Mouse (Mus musculus) CH12F3 (cell line): ENCODE measurements around the gene Gcnt2.
"Not testable (repeated sequence)": the region's sequence is repeated elsewhere in the genome, so short reads cannot be mapped to it uniquely, and the experiment has no call there.

ENCODE experiments used
- in situ Hi-C: fragments of 300-500 bp; cut with MboI; formaldehyde crosslinking; loops from 2 replicates; pipeline ENCODE4 v1.14.3; 2020; ENCODE audit warnings: low sequenced_read_pairs

The Gcnt2 gene

DNA sequence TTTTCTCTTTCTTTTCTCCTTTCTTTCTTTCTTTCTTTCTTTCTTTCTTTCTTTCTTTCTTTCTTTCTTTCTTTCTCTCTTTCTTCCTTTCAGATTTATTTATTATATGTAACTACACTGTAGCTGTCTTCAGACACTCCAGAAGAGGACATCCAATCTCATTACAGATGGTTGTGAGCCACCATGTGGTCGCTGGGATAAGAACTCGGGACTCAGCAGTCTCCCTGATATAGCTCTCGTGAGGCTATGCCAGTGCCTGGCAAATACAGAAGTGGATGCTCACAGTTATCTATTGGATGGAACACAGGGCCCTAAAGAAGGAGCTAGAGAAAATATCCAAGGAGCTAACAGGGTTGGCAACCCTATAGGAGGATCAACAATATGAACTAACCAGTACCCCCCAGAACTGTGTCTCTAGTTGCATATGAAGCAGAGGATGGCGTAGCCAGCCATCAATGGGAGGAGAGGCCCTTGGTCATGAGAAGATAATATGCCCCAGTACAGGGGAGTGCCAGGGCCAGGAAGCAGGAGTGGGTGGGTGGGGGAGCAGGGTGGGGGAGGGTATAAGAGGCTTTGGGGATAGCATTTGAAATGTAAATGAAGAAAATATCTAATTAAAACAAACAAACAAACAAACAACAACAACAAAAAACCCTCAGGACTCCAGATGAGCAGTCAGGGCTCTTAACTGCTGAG lies 128.2 kb downstream of the Gcnt2 start:
- in situ Hi-C loops = not testable (repeated sequence)

DNA sequence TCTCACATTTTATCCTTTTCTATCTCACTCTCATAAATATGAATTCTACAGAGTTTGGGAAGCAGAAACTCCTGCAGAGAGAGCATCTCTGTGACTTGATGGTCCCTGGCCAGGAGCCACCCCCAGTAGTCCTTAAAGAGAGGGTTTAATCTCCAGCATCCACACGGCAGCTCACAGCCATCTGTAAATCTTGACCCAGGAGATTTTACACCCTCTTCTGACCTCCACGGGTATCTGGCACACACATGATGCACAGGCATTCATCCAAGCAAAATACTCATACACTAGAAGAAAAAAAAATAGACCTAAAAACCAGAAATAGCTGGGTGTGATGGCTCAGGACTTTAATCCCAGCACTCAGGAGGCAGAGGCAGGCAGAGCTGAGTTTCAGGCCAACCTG lies 128.9 kb downstream of the Gcnt2 start:
- in situ Hi-C loops = no loop called here

DNA sequence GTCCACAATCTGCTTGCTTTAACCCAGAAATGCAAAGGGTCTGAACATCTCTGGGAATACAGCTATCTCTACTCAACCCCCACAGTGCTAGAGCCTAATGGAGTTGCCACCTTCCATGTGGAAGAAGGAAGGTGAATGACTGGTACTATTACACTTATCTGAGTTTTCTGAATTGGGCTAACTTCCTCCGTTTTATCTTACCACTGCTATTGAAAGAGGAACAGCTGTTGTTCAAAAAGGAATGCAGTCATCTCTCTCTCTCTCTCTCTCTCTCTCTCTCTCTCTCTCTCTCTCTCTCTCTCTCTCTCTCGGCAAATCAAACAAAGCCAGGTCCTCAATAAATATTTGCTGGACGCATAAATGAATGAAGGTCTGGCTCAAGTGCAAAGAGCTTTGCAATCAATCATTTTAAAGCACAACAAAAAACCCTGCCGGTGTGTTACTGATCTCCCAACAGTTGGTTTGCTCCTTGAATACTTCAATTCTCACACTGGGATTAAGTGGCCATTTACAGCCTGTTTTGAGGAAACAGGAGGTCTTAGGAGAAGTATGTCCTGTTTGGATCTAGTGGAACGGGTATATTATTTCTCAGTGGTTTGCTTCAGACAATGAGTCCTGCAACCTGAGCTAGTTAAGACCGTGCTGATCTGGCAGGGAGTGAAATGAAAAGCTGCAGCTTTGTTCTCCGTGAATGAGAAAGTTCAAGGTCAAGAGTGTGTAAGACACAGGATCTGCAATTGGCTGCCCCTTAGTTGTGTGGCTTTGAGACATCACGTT lies 135.1 kb downstream of the Gcnt2 start:
- in situ Hi-C loops = no loop called here

DNA sequence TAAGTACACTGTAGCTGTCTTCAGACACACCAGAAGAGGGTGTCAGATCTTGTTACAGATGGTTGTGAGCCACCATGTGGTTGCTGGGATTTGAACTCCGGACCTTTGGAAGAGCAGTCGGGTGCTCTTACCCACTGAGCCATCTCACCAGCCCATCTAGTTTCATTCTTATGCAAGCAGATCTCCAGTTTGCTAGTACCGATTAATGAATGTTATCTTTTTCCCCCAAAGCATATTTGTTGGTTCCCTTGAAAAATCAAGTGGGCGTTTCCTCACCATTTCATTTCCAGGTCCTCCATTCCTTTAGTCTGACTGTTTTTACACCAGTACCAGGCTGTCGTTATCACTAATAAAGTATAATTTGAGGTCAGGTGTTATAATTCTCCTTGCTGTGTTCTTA lies 139.0 kb downstream of the Gcnt2 start:
- in situ Hi-C loops = not testable (repeated sequence)

DNA sequence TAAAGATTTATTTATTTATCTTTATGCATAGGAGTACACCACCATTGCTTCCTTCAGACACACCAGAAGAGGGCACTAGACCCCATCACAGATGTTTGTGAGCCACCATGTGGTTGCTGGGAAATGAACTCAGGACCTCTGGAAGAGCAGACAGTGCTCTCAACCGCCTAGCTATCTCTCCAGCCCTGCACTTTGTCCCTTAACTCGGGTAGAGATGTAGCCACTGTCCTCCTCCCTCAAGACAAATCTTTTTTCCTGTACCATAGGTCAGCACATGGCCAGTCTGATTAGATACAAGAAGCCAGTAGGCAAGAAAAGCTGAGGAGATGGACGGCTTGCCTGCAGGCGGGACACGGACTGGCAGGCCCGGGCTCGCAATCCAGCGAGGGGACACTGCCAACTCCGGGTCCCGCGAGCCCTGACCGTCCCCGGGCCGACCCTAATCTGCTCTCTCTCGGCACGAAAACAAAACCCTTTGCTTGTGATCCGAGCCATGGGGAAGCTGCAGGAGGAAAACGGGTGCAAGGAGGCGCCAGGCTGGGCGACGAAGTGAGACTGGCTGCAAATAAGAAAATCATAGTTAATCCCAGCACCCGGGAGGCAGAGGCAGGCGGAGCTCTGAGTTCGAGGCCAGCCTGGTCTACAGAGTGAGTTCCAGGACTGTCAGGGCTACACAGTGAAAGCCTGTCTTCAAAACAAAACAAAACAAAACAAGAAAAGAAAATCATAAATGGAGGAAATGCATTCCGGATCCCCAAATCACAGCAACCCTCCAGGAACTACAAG lies 140.8 kb downstream of the Gcnt2 start:
- in situ Hi-C loops = no loop called here

DNA sequence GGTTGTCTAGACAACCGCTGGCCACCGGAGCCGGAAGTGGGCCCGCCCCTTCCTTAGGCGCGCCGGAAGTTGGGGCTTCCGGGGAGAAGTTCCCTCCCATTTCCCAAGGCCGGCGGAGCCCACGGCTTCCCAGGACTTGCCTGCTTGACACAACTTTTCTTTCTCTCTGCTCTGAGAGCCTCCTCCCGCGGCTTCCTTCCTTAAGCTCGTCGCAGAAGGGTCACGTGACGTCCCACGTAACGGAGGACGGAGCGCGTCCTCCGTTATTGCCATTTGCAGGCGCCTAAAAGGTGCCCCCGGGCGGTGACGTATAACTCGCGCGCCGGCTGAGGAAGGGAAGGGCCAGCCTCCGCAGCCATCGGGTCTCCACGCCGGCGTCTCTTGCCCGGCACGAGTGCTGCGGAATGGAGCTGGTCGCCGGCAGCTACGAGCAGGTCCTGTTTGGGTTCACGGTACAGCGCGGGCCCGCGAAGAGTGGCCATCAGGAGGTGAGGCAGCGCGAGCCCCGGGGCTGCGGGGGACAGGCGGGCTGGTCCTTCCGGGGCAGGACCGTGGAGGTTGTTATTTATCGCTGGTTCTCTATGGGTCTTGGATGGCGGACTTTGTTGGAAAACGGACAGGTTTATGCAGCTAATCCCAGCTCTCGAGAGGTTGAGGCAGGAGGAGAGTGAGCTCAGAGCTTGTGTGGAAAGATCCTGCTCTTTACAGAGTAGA lies 141.5 kb downstream of the Gcnt2 start, which contains the start of gene Pak1ip1:
Gene Pak1ip1, plus strand, starts transcription at position 98 of the 714 bp plus-strand sequence.
- in situ Hi-C loops = no loop called here

DNA sequence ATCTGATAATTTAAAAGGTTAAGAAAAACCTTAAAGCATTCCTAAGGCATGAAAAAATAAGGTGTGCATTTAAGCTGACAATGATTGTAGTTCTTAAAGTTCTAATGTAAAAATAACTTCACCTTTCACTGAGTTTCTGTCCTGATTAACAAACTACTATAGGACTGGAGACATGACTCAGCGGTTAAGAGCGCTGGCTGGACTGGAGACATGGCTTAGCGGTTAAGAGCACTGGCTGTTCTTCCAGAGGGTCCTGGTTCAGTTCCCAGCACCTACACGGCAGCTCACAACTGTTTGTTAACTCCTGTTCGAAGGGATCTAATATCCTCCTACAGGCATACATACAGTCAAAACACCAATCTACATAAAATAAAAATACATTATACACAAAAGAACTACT lies 142.4 kb downstream of the Gcnt2 start:
- in situ Hi-C loops = no loop called here

DNA sequence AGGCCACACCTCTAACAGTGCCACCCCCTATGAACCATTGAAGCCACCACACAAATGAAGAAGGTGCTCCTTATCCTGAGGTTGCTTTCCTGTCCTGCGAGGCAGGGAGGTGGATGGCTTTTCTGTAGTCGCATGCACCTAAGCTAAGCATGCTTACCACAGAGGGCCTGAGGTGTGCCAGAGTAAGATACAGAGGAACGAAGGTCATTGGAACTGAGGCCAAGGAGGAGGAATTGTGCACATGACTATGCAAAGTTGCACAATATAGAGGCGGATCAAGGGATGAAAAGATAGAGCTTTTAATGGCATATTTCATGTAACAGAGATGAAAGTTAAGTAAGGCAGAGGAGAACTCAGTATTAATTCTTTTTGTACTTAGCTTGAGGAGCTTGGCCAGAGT lies 146.7 kb downstream of the Gcnt2 start:
- in situ Hi-C loops = no loop called here

DNA sequence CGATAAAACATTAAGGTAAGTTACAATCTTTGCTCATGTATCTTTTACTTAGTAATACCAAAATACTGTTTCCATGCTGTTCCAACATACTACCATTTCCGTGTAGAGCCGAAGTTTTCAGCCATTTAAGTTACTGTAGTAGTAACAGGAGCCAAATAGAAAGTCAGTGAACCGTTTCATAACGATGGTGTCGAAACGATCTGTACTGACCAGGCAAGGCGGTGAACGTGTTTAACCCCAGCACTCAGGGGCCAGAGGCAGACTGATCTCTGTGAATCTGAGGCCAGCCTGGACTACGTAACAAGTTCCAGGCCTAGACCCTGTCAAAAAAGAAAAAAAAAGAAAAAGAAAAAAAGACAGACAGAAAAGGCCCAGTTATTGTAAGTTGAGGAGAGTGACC lies 148.7 kb downstream of the Gcnt2 start:
- in situ Hi-C loops = no loop called here

DNA sequence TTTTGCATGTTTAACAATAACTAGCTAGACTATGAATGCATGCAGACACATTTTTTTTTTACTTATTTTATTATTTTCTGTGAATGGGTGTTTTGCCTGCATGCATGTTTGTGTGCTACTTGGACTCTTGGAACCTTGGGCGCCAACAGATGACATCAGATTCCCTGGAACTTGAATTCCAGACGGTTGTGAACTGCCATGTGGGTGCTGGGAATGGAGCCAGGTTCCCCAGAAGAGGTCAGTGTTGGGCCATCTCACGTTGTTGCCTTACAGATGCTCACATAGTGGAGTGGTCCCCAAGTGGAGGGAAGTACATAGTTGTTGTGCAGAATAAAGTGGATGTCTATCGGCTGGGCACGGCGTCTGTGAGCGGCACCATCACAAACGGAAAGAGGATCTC lies 149.4 kb downstream of the Gcnt2 start:
- in situ Hi-C loops = no loop called here
